Mouse (Mus musculus): Measurements from ENCODE around the gene Dnajc2. TPM values are rescaled to one million over a fixed set of nuclear protein-coding genes. Genes with fewer than 3 reads are reported as not detected.

The Dnajc2 gene
- total RNA-seq, 2 experiments from 2014 or later: 13.5 to 17.6 TPM

Other genes starting within 250 kb of the Dnajc2 start
- 1 to 10 TPM; 6.3 to 8.4 TPM for gene Lrrc17, start 241.7 kb downstream of the Dnajc2 start, total RNA-seq (2021)
- gene Fbxl13, start 139.6 kb downstream of the Dnajc2 start, total RNA-seq (2021): under 1 TPM; 0.14 to 0.15 TPM
- gene Armc10, start 139.4 kb downstream of the Dnajc2 start, total RNA-seq (2021): 10 to 100 TPM in 1 of 2 experiments, 1 to 10 TPM in 1; 9.9 to 10.1 TPM
- 1 to 10 TPM; 4.0 to 4.3 TPM for gene Napepld, start 83.9 kb downstream of the Dnajc2 start, total RNA-seq (2021)
- 100 to 1,000 TPM; 220 to 223 TPM for gene Pmpcb, start 48.1 kb downstream of the Dnajc2 start, total RNA-seq (2021)
- gene Psmc2, start within 50 bp of the Dnajc2 start, total RNA-seq (2021): 10 to 100 TPM; 89.2 to 94.5 TPM
- gene Slc26a5, start 80.4 kb upstream of the Dnajc2 start, total RNA-seq (2021): not detected

All from heart, postnatal 14 days (tissue).